Mouse (Mus musculus): Measurements from ENCODE around the gene Slc1a6. TPM values are rescaled to one million over a fixed set of nuclear protein-coding genes. Genes with fewer than 3 reads are reported as not detected.

Gene Slc1a6
- total RNA-seq (2014; rRNA removed) (16.6 and 19.1 TPM in 2 replicates), polyA plus RNA-seq (2015; fragmentation: Nextera tagmentation; extraction: Ambion mirVana) (10.7 and 15.5 TPM in 2 replicates)

GRCm38 (mm10) chr10:78779981-78780651 is at the start of gene Slc1a6:
TSS of gene Slc1a6 (plus strand) at chr10:78780496.
- Histone ChIP-seq H3K27me3 (ENCODE audit: insufficient read depth, low read length) (no peaks in the 10 kb centered on the region), H3K4me1 (ENCODE audit: insufficient read depth) (no peaks in the 10 kb centered on the region), H3K4me2 (ENCODE audit: low read depth) (peak within 1 kb of the TSS; percentile 95), H3K9ac (peak within 1 kb of the TSS; percentile 72), H3K27ac (ENCODE audit: low read depth, low read length) (peak within 1 kb of the TSS; percentile 50; the same call in 1 of the 2 replicates), H3K36me3 (ENCODE audit: insufficient read depth) (no peaks in the 10 kb centered on the region), H3K9me3 (ENCODE audit: low read length) (no peaks in the 10 kb centered on the region), H3K4me3 (ENCODE audit: low read depth, low read length) (peak within 1 kb of the TSS; percentile 61)
- DNase-seq (peak; percentile 43), ATAC-seq (peak; percentile 81)
- WGBS: 4% methylated on average over 47 of the region's 54 CpGs
- no peak for TF ChIP-seq CTCF (IDR thresholded peaks at IDR 0.05; ENCODE audit: low read depth)

DNA sequence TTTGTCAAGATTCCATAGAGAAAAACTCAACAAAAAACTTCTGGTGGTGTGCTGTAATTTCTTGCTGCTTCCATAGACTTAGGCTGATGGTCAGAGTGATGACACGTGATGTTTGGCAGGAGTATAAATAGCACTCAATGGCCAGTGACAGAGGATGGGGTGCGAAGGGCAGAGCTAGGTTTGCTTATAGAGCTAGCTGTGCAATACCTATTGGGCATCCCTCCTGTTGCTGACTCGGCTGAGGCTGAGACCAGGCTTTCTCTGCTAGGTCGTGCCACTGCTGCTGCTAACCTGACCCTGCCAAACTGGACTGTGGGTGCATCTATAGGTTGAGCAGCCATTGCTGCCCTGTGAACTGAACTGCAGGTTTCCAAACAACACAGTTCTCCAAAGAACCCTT is 40.5 kb upstream of the Slc1a6 start:
- Histone ChIP-seq H3K9ac (no peak overlapping the region), H3K4me3 (ENCODE audit: low read depth, low read length) (no peak overlapping the region), H3K9me3 (ENCODE audit: low read length) (no peaks in the 10 kb centered on the region), H3K27ac (ENCODE audit: low read depth, low read length) (no peak overlapping the region), H3K27me3 (ENCODE audit: insufficient read depth, low read length) (no peaks in the 10 kb centered on the region; the same call in 1 of the 2 replicates), H3K36me3 (ENCODE audit: insufficient read depth) (no peaks in the 10 kb centered on the region), H3K4me1 (ENCODE audit: insufficient read depth) (no peaks in the 10 kb centered on the region), H3K4me2 (ENCODE audit: low read depth) (no peak overlapping the region)
- no peak for DNase-seq
- 82% methylated on average over 4 of the region's 4 CpGs for WGBS
- ATAC-seq: no peak
- TF ChIP-seq CTCF (IDR thresholded peaks at IDR 0.05; ENCODE audit: low read depth): no peak

- no peaks in the 10 kb centered on the region; the same call in 1 of the 2 replicates for H3K27me3 ChIP-seq (ENCODE audit: insufficient read depth, low read length)
- no peak overlapping the region for H3K27ac ChIP-seq (ENCODE audit: low read depth, low read length)
- no peak overlapping the region for H3K4me2 ChIP-seq (ENCODE audit: low read depth)
- H3K36me3 ChIP-seq (ENCODE audit: insufficient read depth): no peaks in the 10 kb centered on the region
- H3K9ac ChIP-seq: no peak overlapping the region
- ATAC-seq (no peak), DNase-seq (no peak)
- 0 out of 2 replicates have a peak, but pooled peaks have one; percentile 10 for TF ChIP-seq CTCF (IDR thresholded peaks at IDR 0.05; ENCODE audit: low read depth)
- no peak overlapping the region for H3K4me3 ChIP-seq (ENCODE audit: low read depth, low read length)
- no peaks in the 10 kb centered on the region for H3K9me3 ChIP-seq (ENCODE audit: low read length)
- H3K4me1 ChIP-seq (ENCODE audit: insufficient read depth): no peaks in the 10 kb centered on the region
These were observed 36.6 kb upstream of the Slc1a6 start for GRCm38 (mm10) chr10:78743721-78744120.

DNA sequence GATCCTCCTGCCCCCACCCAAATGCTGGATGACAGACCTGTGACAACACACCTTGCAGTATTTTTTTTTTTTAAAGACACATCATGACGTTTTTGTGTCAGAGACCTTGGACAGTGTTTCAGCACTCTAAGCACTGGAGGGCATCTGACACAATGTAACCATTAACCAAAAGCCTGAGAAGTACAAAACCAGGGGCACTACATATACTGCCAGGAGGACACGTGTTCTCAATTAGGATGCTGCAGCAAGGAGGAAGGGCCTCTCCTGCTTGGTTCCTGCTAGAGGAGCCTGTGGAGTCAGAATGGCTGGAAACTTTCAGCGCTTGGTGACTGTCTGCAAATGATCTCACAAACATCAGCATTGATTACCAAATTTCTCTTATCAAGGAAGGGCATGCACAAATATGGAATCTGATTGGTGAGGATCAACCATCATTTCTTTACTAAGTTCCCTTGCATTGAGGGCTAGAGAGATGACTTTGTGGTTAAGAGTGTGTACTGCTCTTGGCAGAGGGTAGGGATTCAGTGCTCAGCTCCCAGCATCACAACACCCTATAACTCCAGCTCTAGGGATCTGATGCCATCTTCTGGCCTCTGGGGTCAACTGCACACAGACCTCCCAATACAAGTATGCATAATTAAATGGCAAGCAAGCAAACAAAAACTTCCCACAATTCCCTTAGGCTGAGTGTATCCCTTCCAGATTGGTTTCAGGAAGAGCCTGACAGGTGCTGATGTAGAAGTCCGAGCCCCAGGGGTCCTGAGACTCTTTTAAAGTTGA is 34.7 kb upstream of the Slc1a6 start:
- Histone ChIP-seq H3K27me3 (ENCODE audit: insufficient read depth, low read length) (no peaks in the 10 kb centered on the region), H3K9ac (no peak overlapping the region), H3K4me1 (ENCODE audit: insufficient read depth) (no peaks in the 10 kb centered on the region), H3K9me3 (ENCODE audit: low read length) (no peaks in the 10 kb centered on the region), H3K36me3 (ENCODE audit: insufficient read depth) (no peaks in the 10 kb centered on the region), H3K27ac (ENCODE audit: low read depth, low read length) (no peak overlapping the region), H3K4me2 (ENCODE audit: low read depth) (no peak overlapping the region), H3K4me3 (ENCODE audit: low read depth, low read length) (no peak overlapping the region)
- DNase-seq (no peak), ATAC-seq (0 out of 2 replicates have a peak, but pooled peaks have one; percentile 15)
- peak; percentile 40; the same call in 1 of the 2 replicates for TF ChIP-seq CTCF (IDR thresholded peaks at IDR 0.05; ENCODE audit: low read depth)
- 66% methylated on average over 4 of the region's 4 CpGs for WGBS

- TF ChIP-seq CTCF (IDR thresholded peaks at IDR 0.05; ENCODE audit: low read depth): no peak
- H3K27ac ChIP-seq (ENCODE audit: low read depth, low read length): no peak overlapping the region; the same call in 1 of the 2 replicates
- WGBS: 4% methylated on average over 27 of the region's 27 CpGs
These were observed 33.1 kb upstream of the Slc1a6 start for GRCm38 (mm10) chr10:78747035-78747721.

GRCm38 (mm10) chr10:78748161-78748560 is 32.1 kb upstream of the Slc1a6 start:
- Histone ChIP-seq H3K4me1 (ENCODE audit: insufficient read depth) (no peaks in the 10 kb centered on the region), H3K36me3 (ENCODE audit: insufficient read depth) (no peaks in the 10 kb centered on the region), H3K4me2 (ENCODE audit: low read depth) (peak overlapping the region; percentile 64), H3K27me3 (ENCODE audit: insufficient read depth, low read length) (no peaks in the 10 kb centered on the region), H3K9ac (no peak overlapping the region), H3K27ac (ENCODE audit: low read depth, low read length) (no peak overlapping the region), H3K4me3 (ENCODE audit: low read depth, low read length) (peak overlapping the region; percentile 41), H3K9me3 (ENCODE audit: low read length) (no peaks in the 10 kb centered on the region)
- 85% methylated on average over 13 of the region's 13 CpGs for WGBS
- ATAC-seq (no peak), DNase-seq (no peak)
- no peak for TF ChIP-seq CTCF (IDR thresholded peaks at IDR 0.05; ENCODE audit: low read depth)

More at GRCm38 (mm10) chr10:78747035-78747721, 33.1 kb upstream of the Slc1a6 start:
- H3K4me2 ChIP-seq (ENCODE audit: low read depth): peak overlapping the region; percentile 64
- ATAC-seq: peak; percentile 87
- H3K27me3 ChIP-seq (ENCODE audit: insufficient read depth, low read length): no peaks in the 10 kb centered on the region
- H3K4me3 ChIP-seq (ENCODE audit: low read depth, low read length): peak overlapping the region; percentile 41
- H3K36me3 ChIP-seq (ENCODE audit: insufficient read depth): no peaks in the 10 kb centered on the region
- no peaks in the 10 kb centered on the region for H3K9me3 ChIP-seq (ENCODE audit: low read length)
- peak; percentile 73 for DNase-seq
- H3K9ac ChIP-seq: peak overlapping the region; percentile 47
- H3K4me1 ChIP-seq (ENCODE audit: insufficient read depth): no peaks in the 10 kb centered on the region

All from forebrain, postnatal 0 days (tissue).